Mouse (Mus musculus) gastrocnemius, adult 8-10 months (tissue): ENCODE data around the gene Ablim2. TPM values are rescaled to one million over a fixed set of nuclear protein-coding genes. Genes with fewer than 3 reads are reported as not detected.

ENCODE experiments used
- DNase-seq, 2 experiments: peaks; one replicate each; pipeline ENCODE4 v3.0.0; 2022; ENCODE audit warnings: low spot score in 2 of 2
- total RNA-seq, 4 experiments: library from RNA; stranded (reverse); gene quantifications; 2 replicates each; pipeline ENCODE4 v1.2.4; 2022

Gene Ablim2
- total RNA-seq, 4 experiments from 2014 or later: 36.1 to 43.4 (median 40.7) TPM

GRCm38 (mm10) chr5:35811639-35812295, 54.1 kb downstream of the Ablim2 start:
- no peak for DNase-seq

GRCm38 (mm10) chr5:35814334-35814941, 56.8 kb downstream of the Ablim2 start:
- no peak for DNase-seq

GRCm38 (mm10) chr5:35815051-35815450, 57.4 kb downstream of the Ablim2 start:
- DNase-seq: no peak

GRCm38 (mm10) chr5:35817266-35817665, 59.6 kb downstream of the Ablim2 start:
- DNase-seq: no peak

- no peak for DNase-seq
Measured at GRCm38 (mm10) chr5:35817882-35818281, 60.2 kb downstream of the Ablim2 start.

- no peak for DNase-seq
Measured at GRCm38 (mm10) chr5:35822721-35823120, 65.0 kb downstream of the Ablim2 start.

- DNase-seq: no peak
Measured at GRCm38 (mm10) chr5:35826465-35826864, 68.8 kb downstream of the Ablim2 start.

GRCm38 (mm10) chr5:35827075-35827474, 69.4 kb downstream of the Ablim2 start:
- DNase-seq: no peak

- no peak for DNase-seq
Measured at GRCm38 (mm10) chr5:35827856-35828255, 70.2 kb downstream of the Ablim2 start.

GRCm38 (mm10) chr5:35830101-35830500, 72.4 kb downstream of the Ablim2 start:
- DNase-seq: no peak

- no peak for DNase-seq
Measured at GRCm38 (mm10) chr5:35833881-35834280, 76.2 kb downstream of the Ablim2 start.

- no peak for DNase-seq
Measured at GRCm38 (mm10) chr5:35836992-35837391, 79.3 kb downstream of the Ablim2 start.

- no peak for DNase-seq
Measured at GRCm38 (mm10) chr5:35839262-35839661, 81.6 kb downstream of the Ablim2 start.

GRCm38 (mm10) chr5:35851485-35851884, 93.8 kb downstream of the Ablim2 start:
- DNase-seq: no peak

GRCm38 (mm10) chr5:35853463-35853862, 95.8 kb downstream of the Ablim2 start:
- no peak for DNase-seq

- peak in 1 of 2 experiments; percentile 38 for DNase-seq
Measured at GRCm38 (mm10) chr5:35856245-35856644, 98.6 kb downstream of the Ablim2 start.

- peak; percentile 20 to 39 for DNase-seq
Measured at GRCm38 (mm10) chr5:35858069-35858468, 100.4 kb downstream of the Ablim2 start.

GRCm38 (mm10) chr5:35861456-35861855, 103.8 kb downstream of the Ablim2 start:
- peak; percentile 16 to 55 for DNase-seq

GRCm38 (mm10) chr5:35869973-35870372, 112.3 kb downstream of the Ablim2 start:
- DNase-seq: no peak

GRCm38 (mm10) chr5:35870408-35871012, 112.8 kb downstream of the Ablim2 start:
- DNase-seq: peak; percentile 54 to 59

- DNase-seq: no peak
Measured at GRCm38 (mm10) chr5:35873382-35873781, 115.7 kb downstream of the Ablim2 start.

GRCm38 (mm10) chr5:35876236-35876635, 118.6 kb downstream of the Ablim2 start:
- peak; percentile 60 to 64 for DNase-seq

GRCm38 (mm10) chr5:35879199-35879598, 121.5 kb downstream of the Ablim2 start:
- no peak for DNase-seq
